Mouse (Mus musculus) hindbrain, postnatal 0 days (tissue): Measurements from ENCODE around the gene E130208F15Rik. TPM values are rescaled to one million over a fixed set of nuclear protein-coding genes. Genes with fewer than 3 reads are reported as not detected.

ENCODE experiments used
- ATAC-seq: fragments of 200-750 bp; cut with Nextera tagmentation; 2 replicates; pipeline ENCODE4 v1.8.0; 2017; ENCODE audit warnings: mild to moderate bottlenecking, moderate TSS enrichment, moderate library complexity
- DNase-seq: peaks from one replicate; pipeline ENCODE4 v3.0.0-alpha.2; 2015; ENCODE audit warnings: low spot score
- H3K27ac ChIP-seq: fragments of 300-500 bp; sonication (generic); 2 replicates; pipeline ENCODE4 v1.5.1; 2014; ENCODE audit warnings: mild to moderate bottlenecking
- H3K27me3 ChIP-seq: fragments of 300-500 bp; sonication (generic); 2 replicates; pipeline ENCODE4 v1.6.1; 2014; ENCODE audit warnings: low read length, mixed read lengths; ENCODE audit not compliant: insufficient read depth
- H3K36me3 ChIP-seq: fragments of 300-500 bp; sonication (generic); 2 replicates; pipeline ENCODE4 v1.6.1; 2014; ENCODE audit warnings: low read length, mixed read lengths; ENCODE audit not compliant: insufficient read depth
- H3K4me1 ChIP-seq: fragments of 300-500 bp; sonication (generic); 2 replicates; pipeline ENCODE4 v1.6.1; 2014; ENCODE audit warnings: antibody characterized with exemption, low read length, mixed read lengths; ENCODE audit not compliant: insufficient read depth
- H3K4me2 ChIP-seq: fragments of 300-500 bp; sonication (generic); 2 replicates; pipeline ENCODE4 v1.6.1; 2014; ENCODE audit warnings: low read depth, mild to moderate bottlenecking, low read length, moderate library complexity, mixed read lengths
- H3K4me3 ChIP-seq: fragments of 300-500 bp; sonication (generic); 2 replicates; pipeline ENCODE4 v1.5.1; 2014; ENCODE audit warnings: low read length
- H3K9ac ChIP-seq: fragments of 300-500 bp; sonication (generic); replicated peaks from 2 replicates; pipeline ENCODE4 v1.6.1; 2014; ENCODE audit warnings: mild to moderate bottlenecking, low read length, moderate library complexity, mixed read lengths
- H3K9me3 ChIP-seq: fragments of 300-500 bp; sonication (generic); 2 replicates; pipeline ENCODE4 v1.6.1; 2016; ENCODE audit warnings: low read length, mixed read lengths
- CTCF ChIP-seq: IDR thresholded peaks from 2 replicates; pipeline ENCODE4 v1.5.1; 2016; ENCODE audit warnings: antibody characterized with exemption, control low read depth, low read depth
- WGBS: fragments of 180-500 bp; shearing (Covaris S2); extraction: QIAGEN DNeasy Blood & Tissue Kit; methylation state at CpG from one replicate; pipeline ENCODE4 v1.1.7; 2014; 5-methylcytosine and 5-hydroxymethylcytosine counted together
- polyA plus RNA-seq: library from polyadenylated mRNA; unstranded; fragments of >200 nt; fragmentation: Nextera tagmentation; extraction: Ambion mirVana; gene quantifications from 2 replicates; pipeline ENCODE4 v1.2.1, GENCODE M21; 2015
- total RNA-seq: library from RNA; depleted of rRNA; stranded (reverse); fragments of >200 nt; gene quantifications from 2 replicates; pipeline ENCODE4 v1.2.3, GENCODE M21; 2014

Gene E130208F15Rik
- total and polyA plus RNA-seq, 2 experiments from 2014 or later = 0.79 to 1.8 TPM

- TF ChIP-seq CTCF = no peak
- Histone ChIP-seq H3K27me3 (peaks cover 3% of the 10 kb centered on the region; the same call in 1 of the 2 replicates), H3K9me3 (no peaks in the 10 kb centered on the region), H3K4me2 (no peak overlapping the region), H3K27ac (no peak overlapping the region), H3K4me1 (peaks cover 5% of the 10 kb centered on the region; the same call in 1 of the 2 replicates), H3K36me3 (no peaks in the 10 kb centered on the region), H3K9ac (no peak overlapping the region), H3K4me3 (no peak overlapping the region)
- no peak for ATAC-seq
- WGBS = 31% methylated on average over 21 of the region's 21 CpGs
- peak; percentile 68 for DNase-seq
These were observed 25.3 kb downstream of the E130208F15Rik start for GRCm38 (mm10) chr7:30346635-30347379.

GRCm38 (mm10) chr7:30347828-30348227 is 26.3 kb downstream of the E130208F15Rik start:
- Histone ChIP-seq H3K9ac (no peak overlapping the region), H3K4me1 (peaks cover 5% of the 10 kb centered on the region; the same call in 1 of the 2 replicates), H3K27me3 (peaks cover 3% of the 10 kb centered on the region; the same call in 1 of the 2 replicates), H3K9me3 (no peaks in the 10 kb centered on the region), H3K4me2 (peak overlapping the region; percentile 32), H3K4me3 (0 out of 2 replicates have a peak overlapping the region, but pooled peaks have one; percentile 10), H3K36me3 (no peaks in the 10 kb centered on the region), H3K27ac (no peak overlapping the region)
- 1% methylated on average over 30 of the region's 30 CpGs for WGBS
- peak; percentile 89 for DNase-seq
- peak; percentile 82 for ATAC-seq
- TF ChIP-seq CTCF = peak; percentile 68

GRCm38 (mm10) chr7:30353279-30353822 is 31.8 kb downstream of the E130208F15Rik start:
- Histone ChIP-seq H3K4me1 (no peaks in the 10 kb centered on the region), H3K9me3 (no peaks in the 10 kb centered on the region), H3K4me2 (no peak overlapping the region), H3K36me3 (no peaks in the 10 kb centered on the region), H3K27me3 (no peaks in the 10 kb centered on the region), H3K9ac (no peak overlapping the region), H3K4me3 (no peak overlapping the region), H3K27ac (no peak overlapping the region)
- WGBS = 15% methylated on average over 6 of the region's 6 CpGs
- ATAC-seq (peak; percentile 82), DNase-seq (peak; percentile 85)
- peak; percentile 85 for TF ChIP-seq CTCF

GRCm38 (mm10) chr7:30354059-30354458 is 32.5 kb downstream of the E130208F15Rik start:
- H3K4me1 ChIP-seq = no peaks in the 10 kb centered on the region
- DNase-seq (no peak), ATAC-seq (peak; percentile 6; the same call in 1 of the 2 replicates)
- H3K36me3 ChIP-seq = no peaks in the 10 kb centered on the region
- H3K27me3 ChIP-seq = no peaks in the 10 kb centered on the region
- H3K9ac ChIP-seq = no peak overlapping the region
- WGBS = 73% methylated on average over 4 of the region's 4 CpGs
- no peak for TF ChIP-seq CTCF
- no peaks in the 10 kb centered on the region for H3K9me3 ChIP-seq
- H3K4me3 ChIP-seq = no peak overlapping the region
- no peak overlapping the region for H3K27ac ChIP-seq
- H3K4me2 ChIP-seq = no peak overlapping the region

- no peak overlapping the region for H3K4me3 ChIP-seq
- no peaks in the 10 kb centered on the region for H3K9me3 ChIP-seq
- DNase-seq (no peak), ATAC-seq (no peak)
- H3K27ac ChIP-seq = no peak overlapping the region
- WGBS = 63% methylated on average over 7 of the region's 7 CpGs
- H3K4me1 ChIP-seq = peaks cover 25% of the 10 kb centered on the region
- H3K4me2 ChIP-seq = no peak overlapping the region
- no peaks in the 10 kb centered on the region for H3K36me3 ChIP-seq
- no peak overlapping the region for H3K9ac ChIP-seq
- TF ChIP-seq CTCF = no peak
- H3K27me3 ChIP-seq = no peaks in the 10 kb centered on the region
These were observed 37.0 kb downstream of the E130208F15Rik start for GRCm38 (mm10) chr7:30358378-30359186.

- Histone ChIP-seq H3K4me2 (peak overlapping the region; percentile 10; the same call in 1 of the 2 replicates), H3K9me3 (no peaks in the 10 kb centered on the region), H3K27me3 (no peaks in the 10 kb centered on the region), H3K4me1 (peaks cover 29% of the 10 kb centered on the region), H3K36me3 (no peaks in the 10 kb centered on the region), H3K9ac (no peak overlapping the region), H3K4me3 (no peak overlapping the region), H3K27ac (no peak overlapping the region)
- 73% methylated on average over 31 of the region's 31 CpGs for WGBS
- ATAC-seq (no peak), DNase-seq (no peak)
- TF ChIP-seq CTCF = no peak
These were observed 37.8 kb downstream of the E130208F15Rik start for GRCm38 (mm10) chr7:30359276-30359865.
